Mouse (Mus musculus) adrenal gland, adult 8-10 months (tissue): ENCODE data around the gene Rnf25. TPM values are rescaled to one million over a fixed set of nuclear protein-coding genes. Genes with fewer than 3 reads are reported as not detected.

ENCODE experiments used
- DNase-seq: peaks from one replicate; pipeline ENCODE4 v3.0.0; 2022
- total RNA-seq, 4 experiments: library from RNA; stranded (reverse); gene quantifications; 2 replicates each; pipeline ENCODE4 v1.2.4; 2022

The Rnf25 gene
- 10 to 100 TPM; 50.2 to 79.7 (median 66.6) TPM for total RNA-seq

DNA sequence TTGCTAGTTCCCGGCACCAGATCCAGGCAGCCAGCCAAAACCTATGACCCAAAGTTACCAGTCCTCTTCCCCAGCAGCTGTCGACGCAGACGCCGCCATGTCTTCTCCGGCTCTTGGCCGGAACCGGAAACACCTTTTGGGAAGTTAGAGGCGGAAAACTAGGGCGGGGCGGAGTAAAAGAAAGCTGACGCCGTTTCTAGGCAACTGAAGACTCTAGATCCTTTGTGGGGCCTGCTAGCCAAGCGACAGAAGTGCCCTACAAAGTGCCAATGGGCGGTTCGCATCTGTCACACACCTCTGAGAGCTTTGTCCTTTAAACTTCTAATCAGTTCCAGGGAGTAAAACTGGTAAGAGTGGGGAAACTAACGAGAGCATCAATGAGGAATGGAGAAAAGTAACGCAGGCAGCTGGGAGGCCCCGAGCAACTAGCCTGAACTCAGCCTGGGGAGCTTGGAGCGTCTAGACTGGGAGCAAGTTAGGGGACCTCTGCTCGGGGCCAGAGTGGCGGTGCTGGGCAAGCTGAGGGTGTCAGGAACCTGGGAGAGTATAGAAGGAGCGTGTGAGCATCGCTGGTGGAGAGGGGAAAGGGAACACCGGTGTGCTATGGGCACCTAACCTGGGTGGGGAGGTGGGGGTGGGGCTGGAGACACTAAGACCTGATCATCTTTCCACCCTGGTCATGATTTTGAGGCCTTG lies at the start of gene Rnf25, which contains the start of gene Stk36:
Gene Rnf25, minus strand, starts transcription at position 131 of the 696 bp plus-strand sequence.
Gene Stk36, plus strand, starts transcription at position 179 of the 696 bp plus-strand sequence.
- peak; percentile 82 for DNase-seq

DNA sequence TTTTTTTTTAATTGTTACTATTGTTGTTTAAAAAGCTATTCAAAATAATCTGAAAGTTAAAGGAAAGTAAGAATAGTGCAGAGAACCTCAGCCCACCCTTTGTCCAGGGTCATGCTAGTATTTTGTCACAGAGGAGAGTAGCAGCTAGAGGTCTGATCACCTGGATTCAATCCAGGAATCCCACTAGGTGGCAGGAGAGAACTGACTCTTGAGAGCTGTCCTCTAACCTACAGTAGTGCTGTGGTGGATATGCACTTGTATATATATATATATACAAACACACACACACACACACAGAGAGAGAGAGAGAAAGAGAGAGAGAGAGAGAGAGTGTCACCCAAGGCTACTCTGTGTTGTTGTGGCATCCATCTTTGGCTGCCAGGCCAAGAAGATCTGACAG lies 42.7 kb upstream of the Rnf25 start:
- DNase-seq: no peak

GRCm38 (mm10) chr1:74643524-74643923 lies 42.3 kb upstream of the Rnf25 start:
- no peak for DNase-seq

GRCm38 (mm10) chr1:74632734-74633133 lies 31.5 kb upstream of the Rnf25 start:
- no peak for DNase-seq

GRCm38 (mm10) chr1:74628001-74628400 lies 26.8 kb upstream of the Rnf25 start:
- no peak for DNase-seq

- no peak for DNase-seq
Observed at GRCm38 (mm10) chr1:74626076-74626475, 24.9 kb upstream of the Rnf25 start.

DNA sequence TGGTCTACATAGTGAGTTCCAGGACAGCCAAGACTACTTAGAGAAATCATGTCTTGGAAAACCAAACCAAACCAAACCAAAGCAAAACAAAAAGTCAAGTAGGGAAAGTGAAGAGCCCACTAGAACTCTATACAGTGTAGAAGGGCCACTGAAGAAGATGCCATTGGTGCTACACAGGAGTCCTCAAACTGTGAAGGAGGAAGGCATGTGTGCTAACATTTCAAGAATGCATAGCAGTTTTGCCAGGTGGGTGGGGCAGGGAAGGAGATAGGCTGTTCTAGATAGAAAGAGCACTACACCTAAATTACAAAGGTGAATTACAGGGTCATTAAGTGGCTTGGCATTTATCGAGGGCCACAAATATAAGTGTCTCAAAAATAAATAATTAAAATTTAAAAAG lies 23.0 kb upstream of the Rnf25 start:
- no peak for DNase-seq

DNA sequence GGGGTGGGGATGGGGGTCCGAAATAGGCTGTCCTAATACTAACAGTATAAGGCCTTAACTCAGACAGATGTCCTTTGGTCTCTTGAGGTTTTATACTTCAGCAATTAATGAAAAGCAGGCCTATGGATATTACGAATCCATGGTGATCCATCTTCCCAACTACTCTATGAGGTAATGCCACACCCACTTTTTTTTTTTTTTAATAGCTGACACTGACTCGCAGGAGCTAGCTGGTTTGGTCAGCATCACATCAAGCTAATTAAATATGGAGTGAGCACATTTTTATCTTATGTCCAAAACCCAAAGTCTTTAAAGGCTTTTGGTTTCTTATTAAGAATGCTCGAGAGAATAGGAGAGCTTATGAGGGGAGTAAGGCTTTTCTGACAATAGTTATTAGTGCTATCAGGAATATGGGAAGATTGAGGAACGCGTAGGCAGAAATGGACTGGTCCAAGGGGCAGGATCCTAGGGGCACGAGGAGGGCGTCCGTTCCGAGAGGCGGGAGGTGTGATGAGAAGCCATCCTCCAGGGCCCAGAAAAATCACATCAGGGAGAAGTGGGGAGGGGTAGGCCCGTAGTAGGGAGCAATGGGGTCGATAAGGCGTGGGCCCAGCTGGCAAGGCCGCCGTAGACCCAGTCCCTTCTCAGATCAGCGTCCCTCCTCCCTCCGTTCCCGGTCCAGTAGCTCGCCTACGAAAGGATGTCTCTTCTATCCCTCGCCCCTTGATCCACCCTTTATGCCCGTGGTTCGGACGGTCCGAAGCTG lies 513 bp downstream of the Rnf25 start:
- no peak for DNase-seq

DNA sequence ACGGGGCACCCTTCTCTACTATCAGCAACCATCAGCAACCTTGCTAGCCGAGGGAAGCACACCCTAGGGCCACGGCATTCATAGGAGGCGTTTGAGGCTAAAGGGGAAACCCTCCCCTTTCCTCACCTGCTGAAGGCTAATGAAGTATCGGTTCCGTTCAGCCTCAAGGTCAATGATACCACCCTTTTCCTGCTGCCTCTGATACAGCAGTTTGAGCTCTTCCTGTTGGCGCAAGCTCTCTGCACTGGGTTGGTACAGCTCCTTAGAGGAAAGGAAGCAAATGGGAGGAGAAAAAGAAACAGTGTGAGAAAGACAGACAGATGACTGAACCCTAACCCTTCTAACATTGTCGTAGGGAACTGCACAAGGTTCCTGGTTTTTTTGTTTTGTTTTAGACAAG lies 6.8 kb downstream of the Rnf25 start:
- no peak for DNase-seq

DNA sequence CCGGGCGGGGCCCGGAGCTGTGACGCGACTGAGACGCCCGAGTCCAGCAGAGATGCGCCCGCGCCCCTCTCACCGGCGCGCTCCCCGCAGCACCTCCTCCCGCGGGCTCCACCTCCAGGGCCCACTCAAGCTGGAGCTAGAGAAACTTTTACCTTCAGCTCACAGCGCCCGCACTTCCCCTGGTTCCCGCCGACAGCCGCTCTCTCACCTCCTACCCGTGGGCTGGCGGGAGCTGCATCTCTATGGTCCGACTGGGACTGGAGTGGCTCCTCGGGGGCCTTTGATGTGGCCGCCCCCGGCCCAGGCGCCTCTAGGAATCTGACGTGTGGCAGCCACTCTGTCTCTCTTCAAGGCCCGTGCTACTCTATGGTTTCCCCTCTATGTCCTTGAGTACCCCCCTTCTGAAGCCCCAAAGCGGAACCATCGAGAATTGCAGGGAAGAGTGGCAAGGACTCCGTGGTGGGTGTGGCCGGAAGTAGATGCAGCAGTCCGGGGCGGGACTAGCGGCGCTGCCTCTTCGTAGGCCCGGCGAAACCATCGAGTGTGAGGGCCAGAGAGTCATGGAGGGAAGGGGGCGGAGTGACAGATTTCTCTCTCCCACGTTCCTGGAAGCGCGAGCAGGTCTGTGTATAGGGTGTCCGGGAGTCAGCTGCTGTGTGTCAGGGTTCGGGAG lies 13.3 kb downstream of the Rnf25 start, which contains the start of the genes Zfp142 and Bcs1l:
Gene Zfp142, minus strand, starts transcription at position 474 of the 673 bp plus-strand sequence.
Gene Bcs1l, plus strand, starts transcription at position 517 of the 673 bp plus-strand sequence.
- DNase-seq: peak; percentile 99

DNA sequence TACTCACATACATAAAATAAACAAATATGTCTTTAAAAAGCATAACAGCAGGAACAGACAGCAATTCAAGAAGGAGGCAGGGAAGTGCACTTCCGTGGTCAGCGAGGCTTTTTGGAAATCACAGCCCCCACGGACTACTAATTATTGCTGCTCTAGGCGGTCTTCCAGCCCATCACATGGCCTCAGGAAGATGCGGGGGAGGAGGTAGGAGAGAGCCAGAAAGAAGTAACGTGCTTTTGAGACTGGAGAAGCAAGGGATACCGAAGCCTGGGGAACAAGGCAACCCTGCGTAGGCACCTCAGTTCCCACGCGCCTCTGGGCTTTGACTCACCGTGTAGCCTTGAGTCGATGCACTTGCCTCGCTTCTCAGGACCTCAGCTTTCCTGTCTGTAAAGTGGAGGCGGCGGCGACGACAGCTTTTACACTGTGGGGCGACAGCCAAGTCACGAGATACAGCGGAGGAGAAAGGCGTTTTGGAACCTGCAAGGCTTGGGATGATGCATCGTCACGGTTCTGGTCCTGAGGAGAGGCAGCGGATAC lies 13.9 kb downstream of the Rnf25 start:
- DNase-seq: no peak

- no peak for DNase-seq
Observed at GRCm38 (mm10) chr1:74584616-74585398, 16.4 kb downstream of the Rnf25 start.

DNA sequence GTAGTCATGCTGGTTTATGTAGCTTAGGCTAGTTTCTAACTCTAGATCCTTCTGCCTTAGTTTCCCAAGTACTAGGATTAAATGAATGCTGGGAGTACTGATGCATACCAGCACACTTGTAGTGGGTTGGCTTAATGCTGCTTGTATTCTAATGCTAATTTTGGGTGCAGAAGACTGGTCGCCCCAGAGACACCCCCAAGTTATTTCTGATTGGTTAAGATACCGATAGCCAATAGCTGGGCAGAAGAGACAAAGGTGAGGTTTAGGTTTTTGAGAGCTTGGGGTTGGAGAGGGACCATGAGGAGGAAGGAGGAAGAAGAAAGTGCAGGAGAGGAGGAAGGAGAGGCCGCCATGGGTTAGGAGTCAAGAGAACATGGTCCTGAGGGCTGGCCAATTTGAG lies 18.6 kb downstream of the Rnf25 start:
- no peak for DNase-seq

- no peak for DNase-seq
Observed at GRCm38 (mm10) chr1:74569739-74570719, 31.2 kb downstream of the Rnf25 start.

DNA sequence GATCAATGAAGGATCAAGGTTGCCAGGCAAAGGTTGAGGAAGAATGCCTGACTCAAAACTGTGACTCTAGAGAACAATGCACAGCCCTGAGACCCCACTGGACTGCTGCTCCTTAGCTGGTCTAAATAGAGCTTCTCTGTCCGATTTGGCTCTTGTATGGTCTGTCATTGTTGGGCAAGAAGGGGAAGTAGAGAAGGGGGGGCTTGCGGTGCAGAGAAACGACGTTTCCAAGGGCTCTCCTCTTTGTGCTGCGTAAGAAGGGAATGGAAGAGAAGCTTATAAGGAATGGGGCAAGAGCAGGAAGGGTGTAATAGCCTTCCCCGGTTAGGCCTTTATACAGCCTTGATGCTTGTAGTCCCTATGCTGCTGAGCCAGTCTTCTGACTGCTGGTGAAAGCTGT lies 35.4 kb downstream of the Rnf25 start:
- no peak for DNase-seq

GRCm38 (mm10) chr1:74559061-74559460 lies 42.1 kb downstream of the Rnf25 start:
- no peak for DNase-seq

GRCm38 (mm10) chr1:74544184-74544583 lies 57.0 kb downstream of the Rnf25 start, which contains the start of gene Usp37:
TSS of gene Usp37 (minus strand) at chr1:74544284.
- no peak for DNase-seq
